Mouse (Mus musculus): ENCODE results near the gene Cst6. TPM values are rescaled to one million over a fixed set of nuclear protein-coding genes. Genes with fewer than 3 reads are reported as not detected.
A peak's percentile ranks its signal among the peaks of the same experiment; 100 is the strongest.

Gene Cst6
- polyA plus RNA-seq, 1 experiment, result 874 TPM

GRCm38 (mm10) chr19:5306968-5307734 lies 42.2 kb downstream of the Cst6 start:
- Histone ChIP-seq H3K36me3 (ENCODE audit: control insufficient read depth, insufficient read depth, low read length) (no peaks in the 10 kb centered on the region), H3K4me3 (ENCODE audit: low read depth, low read length) (peak overlapping the region; percentile 50), H3K4me1 (ENCODE audit: control insufficient read depth, insufficient read depth, insufficient read length, low read length) (peaks cover 3% of the 10 kb centered on the region; the same call in 1 of the 2 replicates), H3K27ac (ENCODE audit: insufficient read depth, low read depth, low read length) (no peak overlapping the region), H3K27me3 (ENCODE audit: control insufficient read depth, insufficient read depth, low read length) (peaks cover 3% of the 10 kb centered on the region; the same call in 1 of the 2 replicates)
- TF ChIP-seq POLR2A (IDR thresholded peaks at IDR 0.05; ENCODE audit: low read depth, low read length) (no peak), CTCF (IDR thresholded peaks at IDR 0.05; ENCODE audit: extremely low read depth, insufficient read length, insufficient replicate concordance, low read depth, low read length) (no peak)
- WGBS, result 44% methylated on average over 98 of the region's 98 CpGs

- 84% methylated on average over 6 of the region's 6 CpGs for WGBS
These were observed 43.1 kb downstream of the Cst6 start for GRCm38 (mm10) chr19:5306279-5306678.

GRCm38 (mm10) chr19:5302455-5302854 lies 46.9 kb downstream of the Cst6 start:
- H3K27me3 ChIP-seq (ENCODE audit: control insufficient read depth, insufficient read depth, low read length), result peaks cover 3% of the 10 kb centered on the region; the same call in 1 of the 2 replicates
- 6% methylated on average over 4 of the region's 4 CpGs for WGBS
- H3K27ac ChIP-seq (ENCODE audit: insufficient read depth, low read depth, low read length), result no peak overlapping the region
- peaks cover 3% of the 10 kb centered on the region; the same call in 1 of the 2 replicates for H3K4me1 ChIP-seq (ENCODE audit: control insufficient read depth, insufficient read depth, insufficient read length, low read length)
- no peak for TF ChIP-seq POLR2A (IDR thresholded peaks at IDR 0.05; ENCODE audit: low read depth, low read length)
- peak; percentile 44; the same call in 1 of the 2 replicates for TF ChIP-seq CTCF (IDR thresholded peaks at IDR 0.05; ENCODE audit: extremely low read depth, insufficient read length, insufficient replicate concordance, low read depth, low read length)
- no peaks in the 10 kb centered on the region for H3K36me3 ChIP-seq (ENCODE audit: control insufficient read depth, insufficient read depth, low read length)
- no peak overlapping the region for H3K4me3 ChIP-seq (ENCODE audit: low read depth, low read length)

More at GRCm38 (mm10) chr19:5306279-5306678, 43.1 kb downstream of the Cst6 start:
- Histone ChIP-seq H3K27ac (ENCODE audit: insufficient read depth, low read depth, low read length) (no peak overlapping the region), H3K27me3 (ENCODE audit: control insufficient read depth, insufficient read depth, low read length) (peaks cover 3% of the 10 kb centered on the region; the same call in 1 of the 2 replicates), H3K4me3 (ENCODE audit: low read depth, low read length) (no peak overlapping the region), H3K36me3 (ENCODE audit: control insufficient read depth, insufficient read depth, low read length) (no peaks in the 10 kb centered on the region), H3K4me1 (ENCODE audit: control insufficient read depth, insufficient read depth, insufficient read length, low read length) (peaks cover 3% of the 10 kb centered on the region; the same call in 1 of the 2 replicates)
- TF ChIP-seq CTCF (IDR thresholded peaks at IDR 0.05; ENCODE audit: extremely low read depth, insufficient read length, insufficient replicate concordance, low read depth, low read length), result no peak
- TF ChIP-seq POLR2A (IDR thresholded peaks at IDR 0.05; ENCODE audit: low read depth, low read length), result no peak

GRCm38 (mm10) chr19:5300588-5300987 lies 48.8 kb downstream of the Cst6 start:
- no peaks in the 10 kb centered on the region for H3K4me1 ChIP-seq (ENCODE audit: control insufficient read depth, insufficient read depth, insufficient read length, low read length)
- WGBS, result 69% methylated on average over 6 of the region's 6 CpGs
- H3K27ac ChIP-seq (ENCODE audit: insufficient read depth, low read depth, low read length), result no peak overlapping the region
- TF ChIP-seq CTCF (IDR thresholded peaks at IDR 0.05; ENCODE audit: extremely low read depth, insufficient read length, insufficient replicate concordance, low read depth, low read length) (no peak), POLR2A (IDR thresholded peaks at IDR 0.05; ENCODE audit: low read depth, low read length) (no peak)
- no peaks in the 10 kb centered on the region for H3K27me3 ChIP-seq (ENCODE audit: control insufficient read depth, insufficient read depth, low read length)
- H3K4me3 ChIP-seq (ENCODE audit: low read depth, low read length), result no peak overlapping the region
- no peaks in the 10 kb centered on the region for H3K36me3 ChIP-seq (ENCODE audit: control insufficient read depth, insufficient read depth, low read length)

- 32% methylated on average over 32 of the region's 32 CpGs for WGBS
- H3K27ac ChIP-seq (ENCODE audit: insufficient read depth, low read depth, low read length), result no peak within 1 kb of the TSS
- TF ChIP-seq POLR2A (IDR thresholded peaks at IDR 0.05; ENCODE audit: low read depth, low read length), result no peak
- TF ChIP-seq CTCF (IDR thresholded peaks at IDR 0.05; ENCODE audit: extremely low read depth, insufficient read length, insufficient replicate concordance, low read depth, low read length), result no peak
- no peaks in the 10 kb centered on the region for H3K27me3 ChIP-seq (ENCODE audit: control insufficient read depth, insufficient read depth, low read length)
- H3K4me3 ChIP-seq (ENCODE audit: low read depth, low read length), result no peak within 1 kb of the TSS
- 0 out of 2 replicates have a peak, but pooled peaks cover 3% of the 10 kb centered on the region for H3K36me3 ChIP-seq (ENCODE audit: control insufficient read depth, insufficient read depth, low read length)
- H3K4me1 ChIP-seq (ENCODE audit: control insufficient read depth, insufficient read depth, insufficient read length, low read length), result peaks cover 6% of the 10 kb centered on the region; the same call in 1 of the 2 replicates
These were observed 51.2 kb downstream of the Cst6 start, which contains the start of gene Gal3st3 for GRCm38 (mm10) chr19:5297903-5298800. TSS of gene Gal3st3 (plus strand) at chr19:5298331.

- Histone ChIP-seq H3K4me1 (ENCODE audit: control insufficient read depth, insufficient read depth, insufficient read length, low read length) (peaks cover 6% of the 10 kb centered on the region; the same call in 1 of the 2 replicates), H3K27me3 (ENCODE audit: control insufficient read depth, insufficient read depth, low read length) (no peaks in the 10 kb centered on the region), H3K27ac (ENCODE audit: insufficient read depth, low read depth, low read length) (no peak overlapping the region), H3K4me3 (ENCODE audit: low read depth, low read length) (no peak overlapping the region), H3K36me3 (ENCODE audit: control insufficient read depth, insufficient read depth, low read length) (peaks cover 14% of the 10 kb centered on the region)
- 81% methylated on average over 5 of the region's 5 CpGs for WGBS
- TF ChIP-seq CTCF (IDR thresholded peaks at IDR 0.05; ENCODE audit: extremely low read depth, insufficient read length, insufficient replicate concordance, low read depth, low read length), result no peak
- TF ChIP-seq POLR2A (IDR thresholded peaks at IDR 0.05; ENCODE audit: low read depth, low read length), result no peak
These were observed 52.7 kb downstream of the Cst6 start for GRCm38 (mm10) chr19:5296630-5297029.

Measured in small intestine, adult 2 months (tissue).